In genomic region chr9:121314541-121315152, GRCm38 (mm10) we compare ENCODE assay signal across 8 mouse cellular contexts. TPM values are rescaled to one million over a fixed set of nuclear protein-coding genes. Genes with fewer than 3 reads are reported as not detected.
DNase-seq lines count a peak whose midpoint lies in the region; ATAC-seq and TF ChIP-seq lines count a peak whose summit lies in the region.

No protein-coding gene starts in this region.

- peaks cover 45% of the 10 kb centered on the region for H3K79me3 ChIP-seq in C2C12 (ENCODE audit: low read depth)

- no peaks in the 10 kb centered on the region for H3K9me3 ChIP-seq in intestine, embryonic 16.5 days (ENCODE audit: control insufficient read depth, low read length)
- no peaks in the 10 kb centered on the region for H3K9me3 ChIP-seq in stomach, embryonic 16.5 days (replicated peaks; ENCODE audit: control insufficient read depth, low read length)

- peaks cover 58% of the 10 kb centered on the region for H3K4me1 ChIP-seq in intestine, embryonic 16.5 days (ENCODE audit: control insufficient read depth, insufficient read depth, low read length)
- peaks cover 54% of the 10 kb centered on the region for H3K4me1 ChIP-seq in stomach, embryonic 16.5 days (ENCODE audit: control insufficient read depth, insufficient read depth, low read length)

- peak; percentile 64 for ATAC-seq in intestine, embryonic 16.5 days
- peak; percentile 61 for ATAC-seq in megakaryocyte, adult 5-6 weeks (ENCODE audit: poor library complexity, severe bottlenecking)
- peak; percentile 59 for ATAC-seq in stomach, embryonic 16.5 days (ENCODE audit: insufficient read depth, low FRiP score)

- peak overlapping the region; percentile 71 for H3K4me2 ChIP-seq in intestine, embryonic 16.5 days (ENCODE audit: low read depth, low read length)
- peak overlapping the region; percentile 62 for H3K4me2 ChIP-seq in stomach, embryonic 16.5 days (ENCODE audit: low read depth, low read length)

- peak overlapping the region; percentile 97 for H3K27ac ChIP-seq in intestine, embryonic 16.5 days (ENCODE audit: low read length)
- H3K27ac ChIP-seq in stomach, embryonic 16.5 days (ENCODE audit: low read length): peak overlapping the region; percentile 96

- peak overlapping the region; percentile 18 for H3K4me3 ChIP-seq in C2C12 (ENCODE audit: insufficient read depth, poor library complexity, severe bottlenecking)
- peak overlapping the region; percentile 41 for H3K4me3 ChIP-seq in intestine, embryonic 16.5 days (ENCODE audit: low read length)
- peak overlapping the region; percentile 40 for H3K4me3 ChIP-seq in stomach, embryonic 16.5 days (replicated peaks; ENCODE audit: low read length)

- H3ac ChIP-seq in C2C12 (ENCODE audit: control insufficient read depth, insufficient read length, low read depth): peak overlapping the region; percentile 36

- peak; percentile 70 for DNase-seq in MEL-GATA-1-ER (ENCODE audit: extremely low read depth, low read depth)
- DNase-seq in heart, adult 11 months: peak; percentile 98
- DNase-seq in urinary bladder, adult 18-20 months (ENCODE audit: low spot score in 2 of 2): no peak
- DNase-seq in urinary bladder, adult 2 months (ENCODE audit: low spot score): no peak

- no peaks in the 10 kb centered on the region for H3K27me3 ChIP-seq in C2C12 (ENCODE audit: control insufficient read depth, insufficient read depth, insufficient read length)
- H3K27me3 ChIP-seq in intestine, embryonic 16.5 days (replicated peaks; ENCODE audit: control insufficient read depth, insufficient read depth, low read length): no peaks in the 10 kb centered on the region
- H3K27me3 ChIP-seq in stomach, embryonic 16.5 days (ENCODE audit: control insufficient read depth, insufficient read depth, low read length): no peaks in the 10 kb centered on the region

- H3K9ac ChIP-seq in intestine, embryonic 16.5 days (ENCODE audit: low read depth, low read length): peak overlapping the region; percentile 68
- H3K9ac ChIP-seq in stomach, embryonic 16.5 days (ENCODE audit: low read length): peak overlapping the region; percentile 66

- peaks cover 96% of the 10 kb centered on the region for H3K79me2 ChIP-seq in C2C12 (ENCODE audit: control insufficient read depth, insufficient read depth)

- WGBS in intestine, embryonic 16.5 days: 5% methylated on average over 14 of the region's 14 CpGs
- 4% methylated on average over 14 of the region's 14 CpGs for WGBS in stomach, embryonic 16.5 days

- H3K36me3 ChIP-seq in C2C12 (ENCODE audit: control insufficient read depth, insufficient read depth): no peaks in the 10 kb centered on the region
- H3K36me3 ChIP-seq in intestine, embryonic 16.5 days (ENCODE audit: control insufficient read depth, insufficient read depth, low read length): no peaks in the 10 kb centered on the region
- no peaks in the 10 kb centered on the region for H3K36me3 ChIP-seq in stomach, embryonic 16.5 days (ENCODE audit: control insufficient read depth, insufficient read depth, low read length)

- TF ChIP-seq CTCF in C2C12 (IDR thresholded peaks at IDR 0.05; ENCODE audit: control insufficient read depth, insufficient read depth, insufficient read length): no peak

TF ChIP-seq in C2C12, 6 proteins besides CTCF, POLR2A, EP300 and RAD21:
- no peak for TF ChIP-seq FOSL1 (IDR thresholded peaks at IDR 0.05; ENCODE audit: insufficient read depth, low read length, poor library complexity, severe bottlenecking)
- TF ChIP-seq MYOD1 (IDR thresholded peaks at IDR 0.05; ENCODE audit: control insufficient read depth, insufficient read length, low read depth): no peak
- no peak for TF ChIP-seq USF1 (IDR thresholded peaks at IDR 0.05; ENCODE audit: low read depth)
- TF ChIP-seq MAX (IDR thresholded peaks at IDR 0.05): no peak
- TF ChIP-seq MYOG (IDR thresholded peaks at IDR 0.05; ENCODE audit: control insufficient read depth, extremely low read depth, insufficient read length): no peak
- no peak for TF ChIP-seq CEBPB (IDR thresholded peaks at IDR 0.05; ENCODE audit: low read depth)
TF ChIP-seq in C2C12: peak in this region for 0.

RNA-seq across cellular contexts. Expression of gene Trak1, which starts 17.3 kb away (rescaled TPM):
- 26.6 TPM for polyA plus RNA-seq in C2C12 (2012; fragmentation: generic; extraction: Trizol)
- 21.7 and 23.7 TPM in 2 replicates for polyA plus RNA-seq in intestine, embryonic 16.5 days (2015; fragmentation: Nextera tagmentation; extraction: Ambion mirVana)
- 23.2 and 25.0 TPM in 2 replicates for total RNA-seq in megakaryocyte, adult 5-6 weeks (2015)
- total RNA-seq in megakaryocyte, adult 5-6 weeks (2017): 20.0 and 22.0 TPM in 2 replicates
- 24.1 and 25.1 TPM in 2 replicates for polyA plus RNA-seq in stomach, embryonic 16.5 days (2015; fragmentation: Nextera tagmentation; extraction: Ambion mirVana)
- polyA plus RNA-seq in urinary bladder, adult 2 months (2012; rRNA removed): 35.9 and 51.4 TPM in 2 replicates

RNA-seq across cellular contexts. Expression of gene Ulk4, which starts 37.6 kb away (rescaled TPM):
- polyA plus RNA-seq in C2C12 (2012; fragmentation: generic; extraction: Trizol): 1.1 TPM
- polyA plus RNA-seq in intestine, embryonic 16.5 days (2015; fragmentation: Nextera tagmentation; extraction: Ambion mirVana): 115 and 120 TPM in 2 replicates
- total RNA-seq in megakaryocyte, adult 5-6 weeks (2015): 0.20 TPM in 1 of 2 replicates, not detected in the other
- 0.12 and 1.0 TPM in 2 replicates for total RNA-seq in megakaryocyte, adult 5-6 weeks (2017)
- 124 and 156 TPM in 2 replicates for polyA plus RNA-seq in stomach, embryonic 16.5 days (2015; fragmentation: Nextera tagmentation; extraction: Ambion mirVana)
- polyA plus RNA-seq in urinary bladder, adult 2 months (2012; rRNA removed): 2.4 and 2.9 TPM in 2 replicates

Comparison
In these comparisons a context has a peak if more than half of its experiments do, and no peak if none do; other contexts are left out.
1. DNase-seq: peak in MEL-GATA-1-ER (single experiment) and heart, adult 11 months (single experiment); none in urinary bladder, adult 18-20 months (0 of 2) and urinary bladder, adult 2 months (single experiment).
2. RNA of gene Ulk4, which starts 37.6 kb away (polyA plus RNA-seq): 124 to 156 TPM in stomach, embryonic 16.5 days and 115 to 120 TPM in intestine, embryonic 16.5 days; 2.4 to 2.9 TPM in urinary bladder, adult 2 months and 1.1 TPM in C2C12 (single experiment); every median in the first group is over 10 times any median in the second.
3. Peak in every context shown above with its lines, with median percentiles within 50 percentile points of each other: H3K4me3 ChIP-seq and ATAC-seq.